Mouse (Mus musculus) intestine, embryonic 15.5 days (tissue): ENCODE results near the gene Pde6d. TPM values are rescaled to one million over a fixed set of nuclear protein-coding genes. Genes with fewer than 3 reads are reported as not detected.

Source experiments
- ATAC-seq: fragments of 200-750 bp; cut with Nextera tagmentation; 2 replicates; pipeline ENCODE4 v1.8.0; 2017; ENCODE audit warnings: moderate TSS enrichment, moderate library complexity
- H3K27ac ChIP-seq: fragments of 300-500 bp; sonication (generic); 2 replicates; pipeline ENCODE4 v1.5.1; 2015; ENCODE audit warnings: mild to moderate bottlenecking, inconsistent platforms
- H3K27me3 ChIP-seq: fragments of 300-500 bp; sonication (generic); replicated peaks from 2 replicates; pipeline ENCODE4 v1.6.1; 2015; ENCODE audit warnings: inconsistent platforms
- H3K36me3 ChIP-seq: fragments of 300-500 bp; sonication (generic); 2 replicates; pipeline ENCODE4 v1.6.1; 2015; ENCODE audit warnings: inconsistent platforms
- H3K4me1 ChIP-seq: fragments of 300-500 bp; sonication (generic); replicated peaks from 2 replicates; pipeline ENCODE4 v1.6.1; 2015; ENCODE audit warnings: inconsistent platforms
- H3K4me2 ChIP-seq: fragments of 300-500 bp; sonication (generic); replicated peaks from 2 replicates; pipeline ENCODE4 v1.6.1; 2015; ENCODE audit warnings: mild to moderate bottlenecking, inconsistent platforms
- H3K4me3 ChIP-seq: fragments of 300-500 bp; sonication (generic); replicated peaks from 2 replicates; pipeline ENCODE4 v1.5.1; 2015; ENCODE audit warnings: inconsistent platforms
- H3K9ac ChIP-seq: fragments of 300-500 bp; sonication (generic); 2 replicates; pipeline ENCODE4 v1.6.1; 2015; ENCODE audit warnings: inconsistent platforms
- H3K9me3 ChIP-seq: fragments of 300-500 bp; sonication (generic); 2 replicates; pipeline ENCODE4 v1.6.1; 2016; ENCODE audit warnings: inconsistent platforms
- WGBS: fragments of 180-500 bp; shearing (Covaris S2); methylation state at CpG from one replicate; pipeline ENCODE4 v1.1.7; 2015; 5-methylcytosine and 5-hydroxymethylcytosine counted together
- polyA plus RNA-seq: library from polyadenylated mRNA; unstranded; fragments of >200 nt; fragmentation: Nextera tagmentation; extraction: Ambion mirVana; gene quantifications from 2 replicates; pipeline ENCODE4 v1.2.1, GENCODE M21; 2015

The Pde6d gene
- polyA plus RNA-seq, 1 experiment from 2014 or later = 56.6 TPM

- Histone ChIP-seq H3K27me3 (no peaks in the 10 kb centered on the region), H3K4me2 (no peak overlapping the region), H3K4me1 (no peaks in the 10 kb centered on the region), H3K36me3 (peaks cover 16% of the 10 kb centered on the region), H3K27ac (no peak overlapping the region), H3K4me3 (no peak overlapping the region), H3K9ac (no peak overlapping the region), H3K9me3 (no peaks in the 10 kb centered on the region)
- WGBS = 95% methylated on average over 6 of the region's 6 CpGs
- no peak for ATAC-seq
Observed at GRCm38 (mm10) chr1:86596512-86596911, 14.1 kb upstream of the Pde6d start.

DNA sequence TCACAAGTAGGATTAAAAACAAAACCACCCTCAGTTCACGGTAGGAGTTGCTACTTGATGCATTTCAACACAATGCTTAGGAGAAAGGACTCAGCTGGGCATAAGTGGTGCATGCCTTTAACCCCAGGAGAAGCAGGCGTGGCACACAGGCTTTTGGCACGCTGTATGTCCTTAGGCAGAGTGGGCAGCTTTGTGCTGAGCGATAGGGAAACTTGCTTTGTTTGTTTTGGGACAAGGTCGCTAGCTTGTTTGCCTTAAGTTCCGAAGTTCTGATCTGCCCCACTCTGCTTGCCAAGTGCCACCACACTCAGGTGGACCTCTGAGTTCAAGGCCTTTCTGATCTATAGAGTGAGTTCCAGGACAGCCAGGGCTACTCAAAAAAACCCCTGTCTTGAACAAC lies 12.9 kb upstream of the Pde6d start:
- ATAC-seq = no peak
- Histone ChIP-seq H3K27me3 (no peaks in the 10 kb centered on the region), H3K36me3 (peaks cover 7% of the 10 kb centered on the region), H3K4me3 (no peak overlapping the region), H3K27ac (no peak overlapping the region), H3K9me3 (no peaks in the 10 kb centered on the region), H3K9ac (no peak overlapping the region), H3K4me1 (no peaks in the 10 kb centered on the region), H3K4me2 (no peak overlapping the region)
- WGBS = 80% methylated on average over 6 of the region's 6 CpGs

DNA sequence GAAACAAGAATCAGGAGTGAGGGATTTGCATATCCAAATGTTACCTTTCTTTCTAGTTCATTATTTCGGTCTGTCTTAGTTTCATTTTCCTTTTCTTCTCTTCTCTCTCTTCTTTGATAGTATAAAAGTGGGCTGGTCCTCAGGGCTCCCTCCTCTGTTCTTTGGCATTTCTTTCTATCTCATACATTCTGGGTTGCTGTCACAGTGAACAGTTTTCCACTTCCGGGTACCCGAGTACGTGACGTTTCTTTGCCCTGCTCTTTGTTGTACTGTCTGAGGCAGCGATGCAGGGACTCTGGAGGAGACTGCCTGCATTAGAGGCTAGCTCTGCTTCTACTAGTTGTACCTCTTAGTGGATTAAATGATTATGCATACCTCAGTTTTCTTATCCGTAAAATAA lies 12.1 kb upstream of the Pde6d start:
- Histone ChIP-seq H3K4me3 (no peak overlapping the region), H3K4me2 (no peak overlapping the region), H3K9ac (no peak overlapping the region), H3K4me1 (no peaks in the 10 kb centered on the region), H3K27me3 (no peaks in the 10 kb centered on the region), H3K36me3 (peaks cover 2% of the 10 kb centered on the region), H3K9me3 (no peaks in the 10 kb centered on the region), H3K27ac (no peak overlapping the region)
- ATAC-seq = no peak
- WGBS = 93% methylated on average over 7 of the region's 7 CpGs

DNA sequence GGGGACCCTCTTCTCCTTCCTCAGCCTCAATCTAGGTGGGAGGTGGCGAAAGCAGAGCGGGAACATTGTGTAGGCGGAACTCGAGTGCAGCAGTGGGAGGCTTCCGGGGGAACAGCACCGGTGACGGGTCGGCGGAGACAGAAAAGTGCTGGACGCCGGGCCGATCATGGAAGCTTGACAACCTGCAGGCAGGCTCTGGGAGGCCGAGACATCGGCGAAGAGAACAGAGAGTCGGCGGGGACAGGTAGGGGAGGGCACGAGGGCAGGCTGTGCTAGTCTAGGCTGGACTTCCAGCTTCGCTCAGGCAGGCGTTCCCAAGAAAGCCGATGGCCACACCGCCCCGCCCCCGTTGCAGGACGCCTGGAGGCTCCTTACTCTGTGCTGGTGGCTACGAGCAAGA lies 4.6 kb upstream of the Pde6d start:
- Histone ChIP-seq H3K4me2 (peak overlapping the region; percentile 84), H3K27me3 (no peaks in the 10 kb centered on the region), H3K9ac (peak overlapping the region; percentile 82), H3K9me3 (no peaks in the 10 kb centered on the region), H3K36me3 (no peaks in the 10 kb centered on the region), H3K4me3 (peak overlapping the region; percentile 95), H3K4me1 (0 out of 2 replicates have a peak, but pooled peaks cover 4% of the 10 kb centered on the region), H3K27ac (no peak overlapping the region)
- no peak for ATAC-seq
- WGBS = under 1% methylated on average over 26 of the region's 26 CpGs

- no peak overlapping the region for H3K4me3 ChIP-seq
- H3K36me3 ChIP-seq = no peaks in the 10 kb centered on the region
- no peaks in the 10 kb centered on the region for H3K9me3 ChIP-seq
- peaks cover 8% of the 10 kb centered on the region; the same call in 1 of the 2 replicates for H3K4me1 ChIP-seq
- no peak overlapping the region for H3K9ac ChIP-seq
- ATAC-seq = no peak
- H3K4me2 ChIP-seq = no peak overlapping the region
- WGBS = 63% methylated on average over 2 of the region's 2 CpGs
- H3K27ac ChIP-seq = no peak overlapping the region
- no peaks in the 10 kb centered on the region for H3K27me3 ChIP-seq
Observed at GRCm38 (mm10) chr1:86583709-86584108, 1.3 kb upstream of the Pde6d start.

DNA sequence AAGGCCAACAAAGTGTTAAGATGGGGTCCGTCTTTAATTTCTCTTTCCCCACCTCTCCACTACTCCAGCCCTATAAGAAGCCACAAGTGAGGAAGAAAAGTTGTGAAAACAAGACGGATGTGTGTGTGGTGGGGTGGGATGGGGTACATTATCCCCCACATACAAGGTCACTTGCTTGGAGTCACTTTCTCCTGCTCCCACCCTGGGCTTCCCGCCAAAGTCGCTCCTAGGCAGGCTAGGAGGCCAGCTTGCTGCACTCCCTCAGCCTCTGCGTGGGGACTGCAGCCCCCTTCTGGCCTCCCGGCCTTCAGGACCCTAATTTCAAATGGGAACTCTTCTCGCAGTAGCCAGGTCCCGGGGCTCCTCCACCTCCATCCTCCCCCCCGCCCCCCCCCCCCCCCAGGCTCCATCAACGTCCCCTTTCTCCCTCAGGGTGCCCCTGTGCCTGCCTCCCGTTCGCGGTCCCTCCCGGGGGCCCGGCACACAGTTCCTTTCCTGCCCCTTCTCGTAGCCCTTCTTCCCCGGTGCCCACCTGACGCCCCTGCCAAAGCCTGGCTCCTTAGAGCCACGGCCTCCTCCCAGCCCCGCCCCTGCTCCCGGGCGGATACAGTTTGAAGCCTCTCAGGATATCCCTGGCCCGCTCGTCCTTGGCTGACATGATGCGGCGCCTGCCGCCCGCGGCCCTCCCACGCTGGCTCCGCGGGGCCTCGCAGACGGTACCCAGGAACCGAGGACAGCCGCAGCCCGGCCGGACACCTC lies 558 bp downstream of the Pde6d start:
- Histone ChIP-seq H3K36me3 (no peaks in the 10 kb centered on the region), H3K9ac (peak overlapping the region; percentile 89), H3K4me2 (peak overlapping the region; percentile 77), H3K27me3 (no peaks in the 10 kb centered on the region), H3K9me3 (no peaks in the 10 kb centered on the region), H3K27ac (peak overlapping the region; percentile 55; the same call in 1 of the 2 replicates), H3K4me1 (peaks cover 4% of the 10 kb centered on the region; the same call in 1 of the 2 replicates), H3K4me3 (peak overlapping the region; percentile 83)
- peak; percentile 86 for ATAC-seq
- 2% methylated on average over 35 of the region's 38 CpGs for WGBS

DNA sequence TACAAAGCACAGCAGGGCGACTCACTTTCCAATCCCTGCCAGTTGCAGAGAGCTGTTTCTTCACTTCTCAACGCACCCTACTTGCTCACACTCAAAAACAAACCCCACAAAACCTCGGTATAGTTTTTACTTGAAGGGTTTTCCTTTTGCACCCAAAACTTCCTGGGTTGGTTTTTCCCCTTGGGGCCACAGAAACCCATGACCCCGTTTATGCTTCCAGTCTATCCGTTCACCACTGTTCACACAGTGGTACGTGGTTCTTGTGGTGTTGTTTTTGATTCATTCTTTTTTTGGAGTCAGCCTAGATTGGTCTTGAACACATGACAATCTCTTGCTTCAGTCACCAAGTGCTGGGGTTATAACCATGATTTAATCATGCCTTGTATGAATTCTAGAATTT lies 2.0 kb downstream of the Pde6d start:
- H3K4me1 ChIP-seq = peaks cover 4% of the 10 kb centered on the region; the same call in 1 of the 2 replicates
- no peak for ATAC-seq
- H3K9ac ChIP-seq = no peak overlapping the region
- H3K27me3 ChIP-seq = no peaks in the 10 kb centered on the region
- no peaks in the 10 kb centered on the region for H3K36me3 ChIP-seq
- no peaks in the 10 kb centered on the region for H3K9me3 ChIP-seq
- WGBS = 72% methylated on average over 6 of the region's 6 CpGs
- H3K27ac ChIP-seq = no peak overlapping the region
- no peak overlapping the region for H3K4me2 ChIP-seq
- H3K4me3 ChIP-seq = no peak overlapping the region

- 72% methylated on average over 4 of the region's 4 CpGs for WGBS
Observed at GRCm38 (mm10) chr1:86571941-86572340, 10.5 kb downstream of the Pde6d start.

GRCm38 (mm10) chr1:86571381-86571780 lies 11.0 kb downstream of the Pde6d start:
- Histone ChIP-seq H3K4me2 (no peak overlapping the region), H3K27ac (no peak overlapping the region), H3K36me3 (no peaks in the 10 kb centered on the region), H3K4me1 (no peaks in the 10 kb centered on the region), H3K4me3 (no peak overlapping the region), H3K9ac (no peak overlapping the region), H3K27me3 (no peaks in the 10 kb centered on the region), H3K9me3 (no peaks in the 10 kb centered on the region)
- no peak for ATAC-seq
- WGBS = 73% methylated on average over 2 of the region's 2 CpGs

More at GRCm38 (mm10) chr1:86571941-86572340, 10.5 kb downstream of the Pde6d start:
- Histone ChIP-seq H3K4me1 (no peaks in the 10 kb centered on the region), H3K9me3 (no peaks in the 10 kb centered on the region), H3K36me3 (no peaks in the 10 kb centered on the region), H3K4me3 (no peak overlapping the region), H3K9ac (no peak overlapping the region), H3K27ac (no peak overlapping the region), H3K27me3 (no peaks in the 10 kb centered on the region), H3K4me2 (no peak overlapping the region)
- no peak for ATAC-seq

DNA sequence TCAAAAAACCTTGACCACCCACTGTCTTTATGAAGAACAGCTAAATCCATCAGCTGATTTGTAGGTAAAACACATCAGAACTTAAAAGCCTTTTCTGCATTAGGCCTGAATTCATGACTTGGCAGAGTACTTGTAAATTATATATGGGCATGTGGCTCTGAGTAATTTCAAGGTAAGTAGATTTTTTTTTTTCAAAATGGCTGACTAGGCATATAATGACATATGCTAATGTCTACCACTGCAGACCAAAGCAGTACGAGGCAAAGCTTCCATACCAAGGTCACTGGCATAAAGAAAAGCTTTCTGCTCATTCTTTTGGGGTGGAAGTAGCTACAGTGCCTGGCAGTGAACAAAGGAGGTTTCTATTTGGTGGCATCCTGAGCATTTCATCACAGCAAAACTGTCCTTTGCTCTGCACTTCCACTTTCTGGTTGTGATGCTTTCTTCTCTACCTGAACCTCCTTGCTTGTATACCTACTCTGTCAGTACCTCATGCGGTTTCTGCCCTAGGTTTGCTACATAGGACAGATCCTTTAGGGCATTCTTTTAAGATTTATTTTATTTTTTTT lies 13.1 kb downstream of the Pde6d start:
- 93% methylated on average over 2 of the region's 2 CpGs for WGBS
- H3K4me1 ChIP-seq = no peaks in the 10 kb centered on the region
- H3K27me3 ChIP-seq = no peaks in the 10 kb centered on the region
- no peaks in the 10 kb centered on the region for H3K36me3 ChIP-seq
- no peak overlapping the region for H3K27ac ChIP-seq
- H3K9me3 ChIP-seq = no peaks in the 10 kb centered on the region
- H3K4me2 ChIP-seq = no peak overlapping the region
- no peak overlapping the region for H3K4me3 ChIP-seq
- no peak for ATAC-seq
- no peak overlapping the region for H3K9ac ChIP-seq

DNA sequence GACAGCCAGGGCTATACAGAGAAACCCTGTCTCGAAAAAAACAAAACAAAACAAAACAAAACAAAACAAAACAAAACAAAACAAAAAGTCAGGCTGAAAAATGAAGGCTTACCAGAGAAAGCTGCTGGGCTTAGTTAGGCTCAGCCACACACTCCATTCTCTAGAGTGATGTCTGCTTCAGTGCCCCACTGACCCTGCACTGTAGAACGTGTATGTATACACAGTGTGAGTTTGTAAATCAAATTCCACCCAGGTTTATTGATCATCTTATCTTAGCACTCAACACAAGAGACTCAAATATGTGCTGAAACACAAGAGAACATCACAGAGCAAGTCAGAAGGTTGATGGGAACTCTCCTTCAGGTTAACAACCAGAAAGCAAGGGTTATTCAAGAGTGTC lies 14.0 kb downstream of the Pde6d start:
- Histone ChIP-seq H3K9ac (no peak overlapping the region), H3K4me2 (no peak overlapping the region), H3K27me3 (no peaks in the 10 kb centered on the region), H3K4me3 (no peak overlapping the region), H3K27ac (no peak overlapping the region), H3K36me3 (no peaks in the 10 kb centered on the region), H3K4me1 (no peaks in the 10 kb centered on the region), H3K9me3 (no peaks in the 10 kb centered on the region)
- 57% methylated on average over 2 of the region's 2 CpGs for WGBS
- no peak for ATAC-seq

- 66% methylated on average over 2 of the region's 2 CpGs for WGBS
- Histone ChIP-seq H3K36me3 (no peaks in the 10 kb centered on the region), H3K4me2 (no peak overlapping the region), H3K4me1 (no peaks in the 10 kb centered on the region), H3K9ac (no peak overlapping the region), H3K9me3 (no peaks in the 10 kb centered on the region), H3K4me3 (no peak overlapping the region), H3K27ac (no peak overlapping the region), H3K27me3 (no peaks in the 10 kb centered on the region)
- ATAC-seq = peak; percentile 92
Observed at GRCm38 (mm10) chr1:86562663-86563062, 19.8 kb downstream of the Pde6d start.

DNA sequence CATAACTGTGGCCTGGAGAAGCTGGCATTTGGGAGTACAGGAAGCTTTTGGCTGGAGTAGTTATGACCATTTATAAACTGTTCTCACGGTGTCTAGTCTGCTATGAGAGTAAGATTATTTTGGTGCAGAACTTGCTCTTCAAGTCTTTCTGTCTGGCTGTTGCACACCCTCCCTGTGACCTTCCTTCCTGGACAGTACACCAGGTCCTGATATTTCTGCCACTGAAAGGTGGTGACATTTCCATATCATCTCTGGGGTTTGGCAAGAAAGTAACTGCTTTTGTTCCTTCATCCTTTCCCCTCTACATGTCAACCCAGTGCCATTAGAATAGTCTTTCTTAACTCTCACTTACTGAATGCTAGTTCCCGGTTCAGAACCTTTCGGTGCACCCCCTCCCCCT lies 23.2 kb downstream of the Pde6d start:
- 94% methylated on average over 3 of the region's 3 CpGs for WGBS
- Histone ChIP-seq H3K9me3 (no peaks in the 10 kb centered on the region), H3K4me1 (no peaks in the 10 kb centered on the region), H3K4me2 (no peak overlapping the region), H3K27me3 (no peaks in the 10 kb centered on the region), H3K9ac (no peak overlapping the region), H3K36me3 (0 out of 2 replicates have a peak, but pooled peaks cover 3% of the 10 kb centered on the region), H3K4me3 (no peak overlapping the region), H3K27ac (no peak overlapping the region)
- ATAC-seq = no peak
